Mouse (Mus musculus): ENCODE measurements around the gene Ccdc125.
"Not testable (repeated sequence)": the region's sequence is repeated elsewhere in the genome, so short reads cannot be mapped to it uniquely, and the experiment has no call there.

Ccdc125 gene

GRCm38 (mm10) chr13:100715467-100715866 lies 46.0 kb downstream of the Ccdc125 start:
- no peak for DNase-seq (ENCODE audit: low read depth, low spot score)

- DNase-seq (ENCODE audit: low read depth, low spot score), result no peak
These were observed 52.1 kb downstream of the Ccdc125 start for GRCm38 (mm10) chr13:100721656-100722055.

GRCm38 (mm10) chr13:100724051-100724754 lies 54.7 kb downstream of the Ccdc125 start:
- DNase-seq (ENCODE audit: low read depth, low spot score), result no peak

- no peak for DNase-seq (ENCODE audit: low read depth, low spot score)
These were observed 55.7 kb downstream of the Ccdc125 start for GRCm38 (mm10) chr13:100725194-100725593.

GRCm38 (mm10) chr13:100728086-100728485 lies 58.6 kb downstream of the Ccdc125 start:
- DNase-seq (ENCODE audit: low read depth, low spot score), result no peak

GRCm38 (mm10) chr13:100728530-100728929 lies 59.0 kb downstream of the Ccdc125 start:
- DNase-seq (ENCODE audit: low read depth, low spot score), result not testable (repeated sequence)

GRCm38 (mm10) chr13:100730153-100730860 lies 60.8 kb downstream of the Ccdc125 start:
- DNase-seq (ENCODE audit: low read depth, low spot score), result peak; percentile 10

- peak; percentile 88 for DNase-seq (ENCODE audit: low read depth, low spot score)
These were observed 61.3 kb downstream of the Ccdc125 start, which contains the start of gene Cdk7 for GRCm38 (mm10) chr13:100730861-100731176. Gene Cdk7, minus strand, starts transcription at chr13:100730939.

- DNase-seq (ENCODE audit: low read depth, low spot score), result not testable (repeated sequence)
These were observed 62.0 kb downstream of the Ccdc125 start for GRCm38 (mm10) chr13:100731462-100732046.

GRCm38 (mm10) chr13:100732756-100733155 lies 63.2 kb downstream of the Ccdc125 start:
- DNase-seq (ENCODE audit: low read depth, low spot score), result no peak

GRCm38 (mm10) chr13:100742831-100743230 lies 73.3 kb downstream of the Ccdc125 start:
- no peak for DNase-seq (ENCODE audit: low read depth, low spot score)

- no peak for DNase-seq (ENCODE audit: low read depth, low spot score)
These were observed 74.0 kb downstream of the Ccdc125 start for GRCm38 (mm10) chr13:100743346-100744035.

- DNase-seq (ENCODE audit: low read depth, low spot score), result peak; percentile 78
These were observed 74.7 kb downstream of the Ccdc125 start, which contains the start of gene Mrps36 for GRCm38 (mm10) chr13:100744036-100744744. Gene Mrps36, minus strand, starts transcription at chr13:100744659.

- no peak for DNase-seq (ENCODE audit: low read depth, low spot score)
These were observed 76.6 kb downstream of the Ccdc125 start for GRCm38 (mm10) chr13:100746090-100746489.

All from brain, embryonic 18.5 days (tissue).